Mouse (Mus musculus): ENCODE measurements around the gene Dtd1. TPM values are rescaled to one million over a fixed set of nuclear protein-coding genes. Genes with fewer than 3 reads are reported as not detected.

Gene Dtd1
- polyA plus RNA-seq, 1 experiment from 2014 or later, result 67.8 TPM

- H3K4me3 ChIP-seq, result no peak overlapping the region
- H3K27me3 ChIP-seq, result no peaks in the 10 kb centered on the region
- no peak overlapping the region for H3K4me2 ChIP-seq (replicated peaks)
- H3K27ac ChIP-seq (replicated peaks), result no peak overlapping the region
- no peaks in the 10 kb centered on the region for H3K4me1 ChIP-seq
- H3K36me3 ChIP-seq, result no peaks in the 10 kb centered on the region
- 91% methylated on average over 2 of the region's 2 CpGs for WGBS
- H3K9ac ChIP-seq (replicated peaks), result no peak overlapping the region
- H3K9me3 ChIP-seq, result no peaks in the 10 kb centered on the region
- no peak for ATAC-seq (replicated peaks)
Measured at GRCm38 (mm10) chr2:144692777-144693176, 93.1 kb downstream of the Dtd1 start.

DNA sequence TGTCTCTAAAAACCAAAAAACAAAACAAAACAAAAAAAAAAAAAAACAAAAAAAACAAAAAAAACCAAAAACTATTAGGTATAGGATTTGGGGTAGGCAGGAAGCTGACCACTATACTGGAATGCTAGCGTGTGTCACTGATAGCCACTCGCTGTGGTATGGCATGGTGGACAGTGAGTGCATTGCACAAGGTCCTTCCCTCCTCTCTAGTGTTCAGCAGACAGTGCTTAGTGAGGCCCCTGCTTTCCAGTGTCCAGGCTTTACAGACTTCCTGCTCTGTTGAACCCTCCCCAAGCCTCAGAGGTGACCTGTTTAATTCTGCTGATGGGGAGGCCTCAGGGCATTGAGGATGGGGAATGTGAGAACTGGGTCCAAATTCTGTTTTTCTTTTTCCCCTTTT, 95.2 kb downstream of the Dtd1 start:
- H3K9ac ChIP-seq (replicated peaks), result no peak overlapping the region
- no peak for ATAC-seq (replicated peaks)
- no peaks in the 10 kb centered on the region for H3K9me3 ChIP-seq
- H3K4me3 ChIP-seq, result no peak overlapping the region
- H3K36me3 ChIP-seq, result no peaks in the 10 kb centered on the region
- no peaks in the 10 kb centered on the region for H3K27me3 ChIP-seq
- H3K27ac ChIP-seq (replicated peaks), result no peak overlapping the region
- 92% methylated on average over 2 of the region's 2 CpGs for WGBS
- no peak overlapping the region for H3K4me2 ChIP-seq (replicated peaks)
- no peaks in the 10 kb centered on the region for H3K4me1 ChIP-seq

DNA sequence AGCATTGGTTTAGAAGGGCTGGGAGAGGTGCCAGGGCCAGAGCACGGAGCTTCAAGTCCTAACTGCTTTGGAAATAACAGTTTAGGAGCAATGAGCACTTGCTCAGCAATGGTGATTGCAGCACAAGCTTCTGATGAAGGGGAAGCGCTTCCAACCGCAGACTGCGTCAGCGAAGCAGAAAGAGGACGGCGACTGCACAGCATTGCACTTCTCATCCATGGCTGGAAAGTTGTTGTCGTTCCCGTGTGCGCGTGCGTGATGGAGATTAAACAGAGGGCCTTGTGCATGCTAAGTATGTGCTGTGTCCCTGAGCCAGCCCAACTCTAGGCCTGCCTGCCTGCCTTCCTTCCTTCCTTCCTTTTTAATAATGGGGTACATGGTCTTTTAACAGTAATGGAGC, 98.3 kb downstream of the Dtd1 start:
- no peak overlapping the region for H3K27ac ChIP-seq (replicated peaks)
- H3K4me3 ChIP-seq, result no peak overlapping the region
- H3K9ac ChIP-seq (replicated peaks), result no peak overlapping the region
- no peak overlapping the region for H3K4me2 ChIP-seq (replicated peaks)
- H3K4me1 ChIP-seq, result no peaks in the 10 kb centered on the region
- WGBS, result 90% methylated on average over 12 of the region's 12 CpGs
- H3K27me3 ChIP-seq, result no peaks in the 10 kb centered on the region
- no peak for ATAC-seq (replicated peaks)
- no peaks in the 10 kb centered on the region for H3K36me3 ChIP-seq
- H3K9me3 ChIP-seq, result no peaks in the 10 kb centered on the region

DNA sequence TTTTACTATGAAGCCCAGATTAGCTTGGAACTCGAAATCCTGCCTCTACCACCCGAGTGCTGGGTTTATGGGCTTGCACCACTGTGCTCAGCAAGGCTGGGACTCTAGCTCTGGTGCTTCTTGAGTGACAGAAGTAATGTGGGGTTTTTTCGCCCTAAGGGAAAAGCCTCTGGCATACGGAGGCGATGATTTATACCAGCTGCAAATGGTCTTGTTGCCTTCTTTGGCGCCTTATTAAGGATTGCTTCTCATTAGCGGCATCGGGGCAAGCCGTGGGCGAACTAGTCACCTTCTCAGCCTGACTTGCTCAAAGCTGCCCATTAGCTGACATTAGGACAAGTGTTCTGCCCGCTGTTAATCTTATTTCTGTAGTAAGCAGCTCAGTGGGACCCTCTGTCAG, 100.9 kb downstream of the Dtd1 start:
- WGBS, result 85% methylated on average over 11 of the region's 11 CpGs

GRCm38 (mm10) chr2:144701415-144702149, 101.9 kb downstream of the Dtd1 start:
- WGBS, result 89% methylated on average over 3 of the region's 3 CpGs
- no peaks in the 10 kb centered on the region for H3K9me3 ChIP-seq
- H3K4me3 ChIP-seq, result no peak overlapping the region
- no peaks in the 10 kb centered on the region for H3K27me3 ChIP-seq
- no peaks in the 10 kb centered on the region for H3K36me3 ChIP-seq
- no peaks in the 10 kb centered on the region for H3K4me1 ChIP-seq
- no peak overlapping the region for H3K9ac ChIP-seq (replicated peaks)
- no peak overlapping the region for H3K27ac ChIP-seq (replicated peaks)
- no peak for ATAC-seq (replicated peaks)
- H3K4me2 ChIP-seq (replicated peaks), result no peak overlapping the region

More for the DNA sequence above, 100.9 kb downstream of the Dtd1 start:
- Histone ChIP-seq H3K4me2 (replicated peaks) (no peak overlapping the region), H3K4me3 (no peak overlapping the region), H3K27me3 (no peaks in the 10 kb centered on the region), H3K9ac (replicated peaks) (no peak overlapping the region), H3K36me3 (no peaks in the 10 kb centered on the region), H3K9me3 (no peaks in the 10 kb centered on the region), H3K27ac (replicated peaks) (no peak overlapping the region), H3K4me1 (no peaks in the 10 kb centered on the region)
- ATAC-seq (replicated peaks), result no peak

DNA sequence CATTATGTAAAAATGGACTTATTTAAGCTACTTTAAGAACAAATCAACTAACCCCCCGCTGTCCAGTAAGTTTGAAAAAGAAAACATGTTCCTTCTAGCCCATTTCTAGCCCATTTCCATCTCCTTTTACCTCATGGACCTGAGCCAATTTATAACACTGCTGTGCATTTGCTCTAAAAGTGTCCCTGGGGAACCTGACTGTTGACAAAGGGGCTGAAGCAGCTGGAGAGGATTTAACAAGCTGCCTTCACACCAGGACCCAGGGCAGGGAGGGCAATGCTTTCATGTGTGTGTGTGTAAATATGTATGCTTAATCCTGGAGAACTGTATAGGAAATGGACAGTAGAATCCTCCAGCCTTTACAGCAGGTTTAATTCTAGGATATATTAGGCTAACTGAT, 109.6 kb downstream of the Dtd1 start:
- peak; percentile 58; the same call in 1 of the 2 replicates for ATAC-seq (replicated peaks)

DNA sequence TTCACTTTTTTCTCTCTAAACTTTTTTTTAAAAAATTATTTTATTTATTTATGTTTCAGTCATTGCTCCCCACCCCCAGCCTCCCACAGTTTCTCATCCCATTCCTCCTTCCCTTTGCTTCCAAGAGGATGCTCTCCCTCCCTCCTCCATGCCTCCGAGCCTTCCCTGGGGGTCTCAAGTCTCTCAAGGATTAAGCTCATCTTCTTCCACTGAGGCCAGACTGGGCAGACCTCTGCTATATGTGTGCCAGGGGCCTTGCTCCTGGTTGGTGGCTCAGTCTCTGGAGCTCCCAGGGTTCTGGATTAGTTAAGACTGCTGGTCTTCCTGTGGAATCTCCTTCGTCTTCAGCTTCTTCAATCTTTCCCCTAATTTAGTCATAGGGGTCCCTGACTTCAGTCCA, 110.0 kb downstream of the Dtd1 start:
- no peak overlapping the region for H3K27ac ChIP-seq (replicated peaks)
- no peak overlapping the region for H3K9ac ChIP-seq (replicated peaks)
- H3K4me1 ChIP-seq, result peaks cover 5% of the 10 kb centered on the region; the same call in 1 of the 2 replicates
- no peaks in the 10 kb centered on the region for H3K36me3 ChIP-seq
- no peaks in the 10 kb centered on the region for H3K27me3 ChIP-seq
- no peak overlapping the region for H3K4me3 ChIP-seq
- 54% methylated on average over 2 of the region's 2 CpGs for WGBS
- no peak overlapping the region for H3K4me2 ChIP-seq (replicated peaks)
- ATAC-seq (replicated peaks), result no peak
- no peaks in the 10 kb centered on the region for H3K9me3 ChIP-seq

More for the DNA sequence above, 109.6 kb downstream of the Dtd1 start:
- peaks cover 5% of the 10 kb centered on the region; the same call in 1 of the 2 replicates for H3K4me1 ChIP-seq
- 26% methylated on average over 1 of the region's 1 CpGs for WGBS
- no peak overlapping the region for H3K27ac ChIP-seq (replicated peaks)
- H3K4me2 ChIP-seq (replicated peaks), result no peak overlapping the region
- no peaks in the 10 kb centered on the region for H3K27me3 ChIP-seq
- no peaks in the 10 kb centered on the region for H3K36me3 ChIP-seq
- H3K9me3 ChIP-seq, result no peaks in the 10 kb centered on the region
- no peak overlapping the region for H3K9ac ChIP-seq (replicated peaks)
- no peak overlapping the region for H3K4me3 ChIP-seq

DNA sequence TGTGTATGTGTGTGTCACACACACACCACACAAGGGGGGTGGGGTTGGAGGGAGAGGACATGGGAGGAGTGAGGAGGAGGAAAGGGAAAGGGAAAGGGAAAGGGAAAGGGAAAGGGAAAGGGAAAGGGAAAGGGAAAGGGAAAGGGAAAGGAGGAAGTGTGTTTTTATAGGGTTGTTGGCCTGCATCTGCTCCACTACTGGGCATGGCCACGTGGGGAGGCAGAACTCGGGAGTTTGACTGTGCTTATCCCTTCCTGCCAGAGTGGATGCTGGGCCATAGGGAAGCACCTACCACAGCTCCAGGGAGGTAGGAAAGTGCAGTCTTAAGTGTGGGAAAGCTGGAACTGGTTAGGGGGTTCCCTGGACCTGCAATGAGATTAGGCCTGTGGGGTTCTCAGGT, 114.9 kb downstream of the Dtd1 start:
- Histone ChIP-seq H3K9ac (replicated peaks) (no peak overlapping the region), H3K27ac (replicated peaks) (no peak overlapping the region), H3K4me2 (replicated peaks) (no peak overlapping the region), H3K9me3 (no peaks in the 10 kb centered on the region), H3K27me3 (no peaks in the 10 kb centered on the region), H3K4me3 (no peak overlapping the region), H3K4me1 (peaks cover 14% of the 10 kb centered on the region), H3K36me3 (no peaks in the 10 kb centered on the region)
- WGBS, result 78% methylated on average over 2 of the region's 2 CpGs
- no peak for ATAC-seq (replicated peaks)

DNA sequence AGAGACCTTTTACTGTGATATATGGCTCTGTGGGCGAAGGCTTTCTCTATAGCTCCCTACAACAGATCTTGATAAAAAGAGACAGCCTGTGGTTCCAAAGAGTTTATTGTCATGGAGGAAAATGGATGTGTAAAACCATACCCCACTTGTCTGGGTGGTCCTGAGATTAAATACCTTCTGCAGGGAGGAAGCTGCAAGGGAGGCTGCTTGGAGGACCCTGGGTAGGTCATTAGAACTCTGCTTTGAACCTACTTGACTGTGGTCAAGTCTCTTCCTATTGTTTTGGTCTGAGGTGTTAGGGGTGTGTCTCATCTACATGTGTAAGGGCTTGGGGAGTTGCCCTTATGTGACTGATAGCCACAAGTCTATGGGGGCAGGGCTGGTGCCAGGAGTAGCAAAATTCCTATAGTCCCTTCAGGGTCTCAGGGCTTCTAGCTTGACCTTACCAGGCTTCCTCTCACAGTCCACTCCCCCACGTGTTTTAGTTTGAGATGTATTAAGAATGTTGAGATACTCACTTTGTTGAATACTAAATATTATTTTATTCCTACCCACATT, 115.6 kb downstream of the Dtd1 start:
- no peak overlapping the region for H3K4me3 ChIP-seq

DNA sequence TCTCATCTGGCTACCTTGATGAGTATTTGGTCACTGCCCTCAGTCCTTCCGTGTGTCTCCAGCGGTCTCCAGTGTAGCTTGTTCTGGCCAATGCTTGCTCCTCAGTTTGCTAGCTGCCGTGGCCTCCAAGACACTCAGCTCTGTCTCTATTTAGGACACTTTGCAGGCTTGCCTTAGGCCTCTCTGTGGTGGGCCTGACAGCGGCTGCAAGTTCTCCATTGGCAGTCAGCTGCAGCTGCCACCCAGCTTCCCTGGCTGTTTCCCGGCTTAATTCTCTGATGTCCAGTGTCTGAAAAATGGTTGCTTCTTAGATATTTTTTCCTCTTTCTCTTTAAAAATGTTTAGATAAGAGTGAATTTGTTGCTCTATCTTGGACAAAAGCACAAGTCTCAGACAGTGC, 116.6 kb downstream of the Dtd1 start:
- H3K27me3 ChIP-seq, result no peaks in the 10 kb centered on the region
- no peaks in the 10 kb centered on the region for H3K36me3 ChIP-seq
- no peak overlapping the region for H3K4me2 ChIP-seq (replicated peaks)
- H3K4me3 ChIP-seq, result no peak overlapping the region
- H3K27ac ChIP-seq (replicated peaks), result no peak overlapping the region
- 87% methylated on average over 5 of the region's 5 CpGs for WGBS
- no peak overlapping the region for H3K9ac ChIP-seq (replicated peaks)
- no peak for ATAC-seq (replicated peaks)
- peaks cover 11% of the 10 kb centered on the region for H3K4me1 ChIP-seq
- no peaks in the 10 kb centered on the region for H3K9me3 ChIP-seq

More for the DNA sequence above, 115.6 kb downstream of the Dtd1 start:
- Histone ChIP-seq H3K4me2 (replicated peaks) (no peak overlapping the region), H3K9ac (replicated peaks) (no peak overlapping the region), H3K27ac (replicated peaks) (no peak overlapping the region), H3K9me3 (no peaks in the 10 kb centered on the region), H3K27me3 (no peaks in the 10 kb centered on the region), H3K36me3 (no peaks in the 10 kb centered on the region), H3K4me1 (peaks cover 11% of the 10 kb centered on the region)
- WGBS, result 80% methylated on average over 2 of the region's 2 CpGs
- no peak for ATAC-seq (replicated peaks)

DNA sequence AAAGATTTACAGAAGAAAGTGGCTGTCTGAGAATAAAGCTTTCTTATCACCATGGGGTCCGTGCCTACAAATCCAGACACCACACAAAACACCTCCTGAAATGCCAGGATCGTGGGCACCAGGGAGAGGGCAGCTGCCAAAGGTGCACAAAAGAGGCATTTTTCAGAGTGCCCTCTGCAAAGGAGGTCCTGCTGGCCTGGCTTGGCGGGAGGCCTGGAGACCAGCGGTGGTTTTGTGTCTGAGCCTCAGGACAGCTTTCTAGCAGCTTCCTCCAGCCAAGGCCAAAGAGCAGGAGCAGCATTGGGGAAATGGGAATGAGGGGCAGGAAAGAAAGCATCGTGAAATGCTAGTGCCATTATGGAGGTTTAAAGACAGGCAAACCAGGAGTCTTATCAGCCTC, 118.6 kb downstream of the Dtd1 start:
- H3K9me3 ChIP-seq, result no peaks in the 10 kb centered on the region
- ATAC-seq (replicated peaks), result no peak
- no peak overlapping the region for H3K4me3 ChIP-seq
- H3K36me3 ChIP-seq, result no peaks in the 10 kb centered on the region
- no peak overlapping the region for H3K4me2 ChIP-seq (replicated peaks)
- H3K27ac ChIP-seq (replicated peaks), result no peak overlapping the region
- WGBS, result 33% methylated on average over 5 of the region's 5 CpGs
- H3K9ac ChIP-seq (replicated peaks), result no peak overlapping the region
- no peaks in the 10 kb centered on the region for H3K27me3 ChIP-seq
- H3K4me1 ChIP-seq, result peaks cover 11% of the 10 kb centered on the region

- Histone ChIP-seq H3K9me3 (no peaks in the 10 kb centered on the region), H3K27me3 (no peaks in the 10 kb centered on the region), H3K4me3 (no peak overlapping the region), H3K4me1 (peaks cover 11% of the 10 kb centered on the region), H3K27ac (replicated peaks) (no peak overlapping the region), H3K36me3 (no peaks in the 10 kb centered on the region), H3K4me2 (replicated peaks) (no peak overlapping the region), H3K9ac (replicated peaks) (no peak overlapping the region)
- 72% methylated on average over 5 of the region's 5 CpGs for WGBS
- ATAC-seq (replicated peaks), result no peak
Measured at GRCm38 (mm10) chr2:144719294-144719693, 119.6 kb downstream of the Dtd1 start.

- Histone ChIP-seq H3K4me3 (no peak overlapping the region), H3K27me3 (no peaks in the 10 kb centered on the region), H3K27ac (replicated peaks) (no peak overlapping the region), H3K9me3 (no peaks in the 10 kb centered on the region), H3K4me2 (replicated peaks) (no peak overlapping the region), H3K9ac (replicated peaks) (no peak overlapping the region), H3K36me3 (no peaks in the 10 kb centered on the region), H3K4me1 (peaks cover 11% of the 10 kb centered on the region)
- ATAC-seq (replicated peaks), result no peak; the same call in 1 of the 2 replicates
- WGBS, result 59% methylated on average over 4 of the region's 4 CpGs
Measured at GRCm38 (mm10) chr2:144719718-144720117, 120.0 kb downstream of the Dtd1 start.

All from forebrain, embryonic 15.5 days (tissue).